Mouse (Mus musculus): ENCODE results near the gene Timm17a. TPM values are rescaled to one million over a fixed set of nuclear protein-coding genes. Genes with fewer than 3 reads are reported as not detected.
A peak's percentile ranks its signal among the peaks of the same experiment; 100 is the strongest.

Gene Timm17a
- polyA plus RNA-seq, 1 experiment from 2014 or later: 203 TPM

DNA sequence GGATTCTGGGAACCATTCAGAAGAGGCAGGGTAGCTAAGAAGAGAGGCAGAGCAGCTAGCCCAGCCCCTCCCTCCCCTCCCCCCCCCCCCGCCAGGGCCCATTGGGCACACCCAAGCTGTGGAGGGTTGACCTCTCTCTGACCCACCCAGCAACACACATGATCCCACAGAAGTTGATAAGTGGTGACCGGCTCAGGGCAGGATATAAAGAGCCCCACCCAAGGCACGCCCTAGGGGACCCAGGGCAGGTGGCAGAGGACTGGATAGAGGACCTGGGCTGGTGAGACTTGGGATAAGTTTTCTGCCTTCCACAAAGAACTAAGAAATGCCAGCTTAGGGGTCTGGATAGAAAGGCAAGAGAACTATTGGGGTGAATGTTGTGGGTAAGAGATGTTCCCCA is 62.9 kb downstream of the Timm17a start:
- Histone ChIP-seq H3K4me2 (peak overlapping the region; percentile 52), H3K4me1 (replicated peaks) (peaks cover 52% of the 10 kb centered on the region), H3K27ac (peak overlapping the region; percentile 90), H3K27me3 (peaks cover 10% of the 10 kb centered on the region; the same call in 1 of the 2 replicates), H3K4me3 (replicated peaks) (no peak overlapping the region), H3K9me3 (replicated peaks) (no peaks in the 10 kb centered on the region), H3K9ac (peak overlapping the region; percentile 51), H3K36me3 (no peaks in the 10 kb centered on the region)
- peak; percentile 68 for DNase-seq
- WGBS (ENCODE audit: insufficient replicate concordance): 18% methylated on average over 2 of the region's 3 CpGs
- ATAC-seq (ENCODE audit: low read depth): peak; percentile 100

DNA sequence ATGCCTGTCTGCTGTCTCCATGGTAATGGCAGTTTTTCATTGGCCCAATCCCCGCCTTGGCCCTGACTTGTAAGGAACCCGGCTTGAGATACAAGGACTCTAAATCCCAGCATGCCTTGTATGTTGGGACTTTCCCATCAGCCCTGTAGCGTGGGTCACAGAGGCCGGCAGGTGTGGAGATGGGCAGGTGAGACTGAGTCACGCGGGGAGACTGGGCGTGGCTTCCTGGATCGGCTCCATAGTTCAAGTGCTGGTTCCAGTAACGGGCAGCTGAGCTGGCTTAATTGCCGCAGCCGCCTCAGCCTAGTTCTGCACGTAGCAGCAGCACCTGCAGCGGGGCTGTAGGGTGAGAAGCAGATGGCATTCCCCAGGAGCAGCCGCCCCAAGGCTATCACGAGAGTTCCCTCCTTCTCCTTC is 65.1 kb downstream of the Timm17a start:
- no peak for DNase-seq
- ATAC-seq (ENCODE audit: low read depth): no peak
- Histone ChIP-seq H3K9ac (0 out of 2 replicates have a peak overlapping the region, but pooled peaks have one; percentile 15), H3K27ac (no peak overlapping the region), H3K36me3 (no peaks in the 10 kb centered on the region), H3K4me2 (peak overlapping the region; percentile 29), H3K4me3 (replicated peaks) (no peak overlapping the region), H3K4me1 (replicated peaks) (peaks cover 62% of the 10 kb centered on the region), H3K9me3 (replicated peaks) (no peaks in the 10 kb centered on the region), H3K27me3 (peaks cover 10% of the 10 kb centered on the region; the same call in 1 of the 2 replicates)
- 21% methylated on average over 15 of the region's 15 CpGs for WGBS (ENCODE audit: insufficient replicate concordance)

Other genes starting within 250 kb of the Timm17a start
- gene Lgr6, start 208.5 kb downstream of the Timm17a start, polyA plus RNA-seq (2015; fragmentation: Nextera tagmentation; extraction: Ambion mirVana): 0.05 and 0.15 TPM in 2 replicates
- 16.0 and 17.9 TPM in 2 replicates for gene Ptpn7, start 181.1 kb downstream of the Timm17a start, polyA plus RNA-seq (2015; fragmentation: Nextera tagmentation; extraction: Ambion mirVana)
- gene Arl8a, start 167.0 kb downstream of the Timm17a start, polyA plus RNA-seq (2015; fragmentation: Nextera tagmentation; extraction: Ambion mirVana): 8.9 and 10.5 TPM in 2 replicates
- gene Gpr37l1, start 146.1 kb downstream of the Timm17a start, polyA plus RNA-seq (2015; fragmentation: Nextera tagmentation; extraction: Ambion mirVana): not detected in 2 replicates
- 1.2 and 1.5 TPM in 2 replicates for gene Elf3, start 55.2 kb downstream of the Timm17a start, polyA plus RNA-seq (2015; fragmentation: Nextera tagmentation; extraction: Ambion mirVana)
- 29.4 and 31.4 TPM in 2 replicates for gene Rnpep, start 29.7 kb downstream of the Timm17a start, polyA plus RNA-seq (2015; fragmentation: Nextera tagmentation; extraction: Ambion mirVana)
- gene Lmod1, start 11.0 kb upstream of the Timm17a start, polyA plus RNA-seq (2015; fragmentation: Nextera tagmentation; extraction: Ambion mirVana): 0.09 and 0.10 TPM in 2 replicates
- gene Shisa4, start 61.5 kb upstream of the Timm17a start, polyA plus RNA-seq (2015; fragmentation: Nextera tagmentation; extraction: Ambion mirVana): 2.4 and 2.9 TPM in 2 replicates
- gene Ipo9, start 116.7 kb upstream of the Timm17a start, polyA plus RNA-seq (2015; fragmentation: Nextera tagmentation; extraction: Ambion mirVana): 30.9 and 36.6 TPM in 2 replicates

Measured in liver, embryonic 13.5 days (tissue).